Mouse (Mus musculus): ENCODE data around the gene Nfia. TPM values are rescaled to one million over a fixed set of nuclear protein-coding genes. Genes with fewer than 3 reads are reported as not detected.

The Nfia gene
- polyA plus RNA-seq, 1 experiment: 1.4 TPM

DNA sequence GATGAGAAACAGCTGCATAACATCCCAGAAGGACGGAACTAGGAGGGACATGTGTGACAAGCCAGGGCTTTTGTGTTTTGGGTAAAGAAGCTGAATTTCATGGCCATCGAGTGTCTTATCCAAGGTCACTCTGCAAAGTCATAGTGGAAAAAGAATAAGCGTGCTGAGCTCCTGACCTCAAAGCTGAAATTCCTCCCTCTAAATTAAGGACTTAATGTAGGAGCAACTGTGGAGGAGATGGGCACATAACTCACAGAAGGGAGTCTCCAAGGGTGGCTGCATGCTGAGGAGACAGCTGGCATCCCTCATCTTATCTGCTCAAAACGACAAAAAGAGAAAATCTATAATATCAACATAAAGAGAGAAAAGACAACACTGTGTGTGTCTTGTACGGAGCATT, 28.6 kb upstream of the Nfia start:
- no peak overlapping the region for H3K9ac ChIP-seq (ENCODE audit: low read depth, poor library complexity, severe bottlenecking)

DNA sequence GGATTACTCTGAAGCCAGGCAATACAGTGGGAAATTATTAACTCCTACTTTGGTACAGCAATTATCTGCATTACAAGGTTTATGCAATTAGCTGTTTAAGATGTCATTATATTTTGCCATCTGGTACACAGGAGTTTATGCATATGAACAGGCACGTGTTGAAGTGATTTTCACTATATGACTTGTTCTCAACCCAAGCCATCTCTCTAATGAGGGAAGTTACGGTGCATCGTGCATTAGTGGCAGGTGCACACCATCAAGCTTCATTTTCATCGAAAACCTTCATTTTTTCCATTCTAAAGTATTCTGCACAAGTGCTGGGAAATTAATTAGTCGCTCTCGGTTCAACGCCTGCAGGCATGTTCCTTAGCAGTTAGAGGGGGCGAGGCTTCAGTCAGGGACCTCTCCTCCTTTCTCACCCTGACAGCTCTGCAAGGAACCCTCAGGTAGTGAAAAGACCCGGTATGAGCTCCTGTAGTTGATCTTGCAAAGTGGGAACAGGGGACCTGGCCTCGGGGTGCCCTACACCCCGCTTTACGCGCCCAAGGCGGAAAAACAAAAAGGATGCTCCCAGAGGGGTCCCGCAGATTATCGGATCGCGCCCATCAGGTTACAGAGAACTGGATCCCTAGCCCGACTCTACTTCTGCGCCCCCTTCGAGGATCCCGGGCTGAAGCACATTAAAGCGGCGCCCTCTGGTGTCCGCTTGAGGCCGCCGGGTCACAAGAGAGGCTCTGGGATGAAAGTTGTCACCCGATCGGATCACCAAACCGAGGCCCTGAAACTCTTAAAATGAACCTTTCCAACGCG, 27.0 kb upstream of the Nfia start:
- Histone ChIP-seq H3K9ac (ENCODE audit: low read depth, poor library complexity, severe bottlenecking) (no peak overlapping the region), H3K4me3 (ENCODE audit: low read depth, low read length) (peak overlapping the region; percentile 36; the same call in 1 of the 2 replicates), H3K9me3 (replicated peaks; ENCODE audit: control insufficient read depth, insufficient read depth, low read length, poor library complexity, severe bottlenecking) (no peaks in the 10 kb centered on the region), H3K36me3 (ENCODE audit: control insufficient read depth, insufficient read depth, low read length, poor library complexity, severe bottlenecking) (no peaks in the 10 kb centered on the region), H3K27me3 (ENCODE audit: control insufficient read depth, insufficient read depth, low read length, poor library complexity, severe bottlenecking) (peaks cover 9% of the 10 kb centered on the region), H3K4me1 (ENCODE audit: control insufficient read depth, insufficient read depth, low read length) (no peaks in the 10 kb centered on the region), H3K27ac (ENCODE audit: insufficient read depth, low read length) (no peak overlapping the region)
- TF ChIP-seq EP300 (IDR thresholded peaks at IDR 0.05; ENCODE audit: insufficient read depth, low read depth, low read length) (no peak), POLR2A (IDR thresholded peaks at IDR 0.05; ENCODE audit: insufficient read depth, low read length) (no peak), CTCF (IDR thresholded peaks at IDR 0.05; ENCODE audit: low read depth, low read length) (peak; percentile 59)

More for the DNA sequence above, 28.6 kb upstream of the Nfia start:
- no peak overlapping the region for H3K4me3 ChIP-seq (ENCODE audit: low read depth, low read length)
- H3K4me1 ChIP-seq (ENCODE audit: control insufficient read depth, insufficient read depth, low read length): no peaks in the 10 kb centered on the region
- H3K27me3 ChIP-seq (ENCODE audit: control insufficient read depth, insufficient read depth, low read length, poor library complexity, severe bottlenecking): peaks cover 9% of the 10 kb centered on the region
- H3K27ac ChIP-seq (ENCODE audit: insufficient read depth, low read length): no peak overlapping the region
- H3K36me3 ChIP-seq (ENCODE audit: control insufficient read depth, insufficient read depth, low read length, poor library complexity, severe bottlenecking): no peaks in the 10 kb centered on the region
- H3K9me3 ChIP-seq (replicated peaks; ENCODE audit: control insufficient read depth, insufficient read depth, low read length, poor library complexity, severe bottlenecking): no peaks in the 10 kb centered on the region
- TF ChIP-seq EP300 (IDR thresholded peaks at IDR 0.05; ENCODE audit: insufficient read depth, low read depth, low read length) (no peak), POLR2A (IDR thresholded peaks at IDR 0.05; ENCODE audit: insufficient read depth, low read length) (no peak), CTCF (IDR thresholded peaks at IDR 0.05; ENCODE audit: low read depth, low read length) (no peak)

DNA sequence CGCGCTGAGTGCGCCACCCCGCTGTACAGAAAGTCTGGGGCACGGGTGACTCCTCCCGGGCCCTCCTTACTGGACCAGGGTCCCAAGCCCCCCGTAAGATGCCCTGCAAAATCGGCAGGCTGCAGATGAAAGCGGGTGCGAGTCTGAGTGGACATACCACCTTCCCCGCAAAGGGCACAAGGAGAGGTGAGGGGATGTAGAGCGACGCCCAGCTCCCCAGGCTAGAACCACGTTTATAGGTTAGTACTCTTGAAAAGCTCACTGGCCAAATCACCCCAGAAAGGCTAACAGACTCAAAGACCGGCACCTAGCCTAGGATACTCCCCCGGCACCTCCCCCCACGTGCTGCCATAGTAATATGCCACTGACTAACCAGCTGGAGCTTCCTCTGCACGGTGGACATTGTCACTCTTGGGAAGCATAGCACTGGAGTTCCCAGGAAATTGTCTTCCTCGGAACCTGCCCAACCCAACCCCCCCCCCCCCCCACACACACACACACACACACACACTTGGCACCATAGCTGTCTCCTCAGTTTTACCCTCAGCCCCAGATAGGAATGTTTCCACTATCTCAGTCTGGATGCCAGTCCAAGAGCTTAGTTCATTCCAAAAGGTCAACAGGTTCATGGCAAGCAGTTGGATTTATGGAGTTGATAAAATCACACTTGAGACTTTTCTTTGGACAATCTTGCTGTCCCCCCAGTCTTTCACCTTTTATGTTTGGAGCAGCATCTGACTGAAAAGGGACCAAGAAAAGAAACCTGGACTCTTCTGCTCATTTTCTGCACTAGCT, 26.2 kb upstream of the Nfia start:
- no peak for TF ChIP-seq EP300 (IDR thresholded peaks at IDR 0.05; ENCODE audit: insufficient read depth, low read depth, low read length)
- TF ChIP-seq POLR2A (IDR thresholded peaks at IDR 0.05; ENCODE audit: insufficient read depth, low read length): no peak
- TF ChIP-seq CTCF (IDR thresholded peaks at IDR 0.05; ENCODE audit: low read depth, low read length): no peak
- H3K9me3 ChIP-seq (replicated peaks; ENCODE audit: control insufficient read depth, insufficient read depth, low read length, poor library complexity, severe bottlenecking): no peaks in the 10 kb centered on the region
- no peak overlapping the region for H3K27ac ChIP-seq (ENCODE audit: insufficient read depth, low read length)
- no peak overlapping the region for H3K9ac ChIP-seq (ENCODE audit: low read depth, poor library complexity, severe bottlenecking)
- peaks cover 9% of the 10 kb centered on the region for H3K27me3 ChIP-seq (ENCODE audit: control insufficient read depth, insufficient read depth, low read length, poor library complexity, severe bottlenecking)
- H3K36me3 ChIP-seq (ENCODE audit: control insufficient read depth, insufficient read depth, low read length, poor library complexity, severe bottlenecking): no peaks in the 10 kb centered on the region
- peak overlapping the region; percentile 36; the same call in 1 of the 2 replicates for H3K4me3 ChIP-seq (ENCODE audit: low read depth, low read length)
- H3K4me1 ChIP-seq (ENCODE audit: control insufficient read depth, insufficient read depth, low read length): no peaks in the 10 kb centered on the region

DNA sequence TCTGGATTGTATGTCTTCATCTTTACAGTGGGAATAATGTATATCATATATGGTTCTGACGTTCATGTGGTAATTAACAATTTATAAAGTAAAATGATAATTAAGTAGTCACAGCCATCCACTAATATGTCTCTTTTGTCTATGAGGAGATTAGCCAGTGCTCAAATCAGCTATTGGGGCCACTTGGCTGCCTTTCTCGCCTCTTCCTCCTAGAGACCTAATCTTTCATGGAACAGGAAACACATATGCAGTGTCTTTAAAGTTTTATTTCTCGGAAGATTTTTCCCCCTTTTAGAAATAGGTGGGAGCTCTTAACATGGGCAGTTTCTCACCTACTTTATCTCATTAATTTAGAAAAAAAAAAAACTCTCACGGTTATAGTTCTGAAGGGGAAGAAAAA, 22.1 kb upstream of the Nfia start:
- H3K4me1 ChIP-seq (ENCODE audit: control insufficient read depth, insufficient read depth, low read length): no peaks in the 10 kb centered on the region

DNA sequence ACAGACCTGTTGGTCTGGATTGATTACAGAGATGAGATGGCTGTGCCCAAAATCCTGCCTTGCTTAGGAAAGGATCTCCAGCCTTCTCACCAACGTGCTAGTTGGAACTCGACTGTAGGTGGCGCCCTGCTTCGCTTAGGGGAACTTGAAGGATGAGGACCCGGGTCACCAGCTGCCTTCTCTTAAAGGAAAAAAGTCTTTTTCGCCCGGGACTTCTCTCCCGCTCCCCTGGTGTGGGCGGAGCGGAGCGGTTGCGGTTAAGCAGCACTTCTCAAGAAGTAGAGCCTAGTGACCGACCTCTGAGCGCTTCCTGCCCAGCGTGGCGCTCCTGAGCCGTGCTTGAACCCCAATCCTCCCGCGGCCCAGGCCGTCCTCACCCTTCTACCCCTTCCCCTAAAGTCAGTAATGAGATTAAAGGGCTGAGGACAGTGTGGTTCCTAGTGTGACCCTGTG, 21.5 kb upstream of the Nfia start:
- Histone ChIP-seq H3K9me3 (replicated peaks; ENCODE audit: control insufficient read depth, insufficient read depth, low read length, poor library complexity, severe bottlenecking) (no peaks in the 10 kb centered on the region), H3K27ac (ENCODE audit: insufficient read depth, low read length) (no peak overlapping the region), H3K4me1 (ENCODE audit: control insufficient read depth, insufficient read depth, low read length) (no peaks in the 10 kb centered on the region), H3K27me3 (ENCODE audit: control insufficient read depth, insufficient read depth, low read length, poor library complexity, severe bottlenecking) (peaks cover 14% of the 10 kb centered on the region), H3K9ac (ENCODE audit: low read depth, poor library complexity, severe bottlenecking) (no peak overlapping the region), H3K4me3 (ENCODE audit: low read depth, low read length) (peak overlapping the region; percentile 39), H3K36me3 (ENCODE audit: control insufficient read depth, insufficient read depth, low read length, poor library complexity, severe bottlenecking) (no peaks in the 10 kb centered on the region)
- TF ChIP-seq CTCF (IDR thresholded peaks at IDR 0.05; ENCODE audit: low read depth, low read length): peak; percentile 72
- TF ChIP-seq EP300 (IDR thresholded peaks at IDR 0.05; ENCODE audit: insufficient read depth, low read depth, low read length): 0 out of 2 replicates have a peak, but pooled peaks have one; percentile 5
- no peak for TF ChIP-seq POLR2A (IDR thresholded peaks at IDR 0.05; ENCODE audit: insufficient read depth, low read length)

More for the DNA sequence above, 22.1 kb upstream of the Nfia start:
- H3K4me3 ChIP-seq (ENCODE audit: low read depth, low read length): no peak overlapping the region
- no peak overlapping the region for H3K9ac ChIP-seq (ENCODE audit: low read depth, poor library complexity, severe bottlenecking)
- no peaks in the 10 kb centered on the region for H3K36me3 ChIP-seq (ENCODE audit: control insufficient read depth, insufficient read depth, low read length, poor library complexity, severe bottlenecking)
- no peak overlapping the region for H3K27ac ChIP-seq (ENCODE audit: insufficient read depth, low read length)
- no peak for TF ChIP-seq CTCF (IDR thresholded peaks at IDR 0.05; ENCODE audit: low read depth, low read length)
- peaks cover 17% of the 10 kb centered on the region for H3K27me3 ChIP-seq (ENCODE audit: control insufficient read depth, insufficient read depth, low read length, poor library complexity, severe bottlenecking)
- no peaks in the 10 kb centered on the region for H3K9me3 ChIP-seq (replicated peaks; ENCODE audit: control insufficient read depth, insufficient read depth, low read length, poor library complexity, severe bottlenecking)
